Mouse (Mus musculus): ENCODE data around the gene 4933428M09Rik.
"Not testable (repeated sequence)": the region's sequence is repeated elsewhere in the genome, so short reads cannot be mapped to it uniquely, and the experiment has no call there.

4933428M09Rik gene

GRCm38 (mm10) chrX:139178928-139179327, at the start of gene 4933428M09Rik:
4933428M09Rik (plus strand) TSS chrX:139179228.
- no peak for DNase-seq (ENCODE audit: low spot score)

GRCm38 (mm10) chrX:139134031-139134430, 45.0 kb upstream of the 4933428M09Rik start:
- no peak for DNase-seq (ENCODE audit: low spot score)

DNA sequence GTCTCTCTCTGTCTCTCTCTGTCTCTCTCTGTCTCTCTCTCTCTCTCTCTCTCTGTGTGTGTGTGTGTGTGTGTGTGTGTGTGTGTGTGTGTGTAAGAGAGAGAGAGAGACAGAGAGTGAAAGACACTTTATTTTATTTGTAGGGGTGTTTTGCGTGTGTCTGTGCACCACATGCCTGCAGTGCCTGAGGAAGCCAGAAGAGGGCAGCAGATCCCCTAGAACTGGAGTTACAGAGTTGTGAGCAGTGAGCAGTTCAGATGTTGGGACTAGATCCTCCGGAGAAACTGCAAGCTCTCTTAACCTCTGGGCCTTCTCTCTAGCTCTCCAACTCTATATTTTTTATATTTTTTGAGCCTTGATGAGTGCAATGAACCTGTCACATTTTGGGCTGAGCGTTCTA, 12.5 kb downstream of the 4933428M09Rik start:
- not testable (repeated sequence) for DNase-seq (ENCODE audit: low spot score)

DNA sequence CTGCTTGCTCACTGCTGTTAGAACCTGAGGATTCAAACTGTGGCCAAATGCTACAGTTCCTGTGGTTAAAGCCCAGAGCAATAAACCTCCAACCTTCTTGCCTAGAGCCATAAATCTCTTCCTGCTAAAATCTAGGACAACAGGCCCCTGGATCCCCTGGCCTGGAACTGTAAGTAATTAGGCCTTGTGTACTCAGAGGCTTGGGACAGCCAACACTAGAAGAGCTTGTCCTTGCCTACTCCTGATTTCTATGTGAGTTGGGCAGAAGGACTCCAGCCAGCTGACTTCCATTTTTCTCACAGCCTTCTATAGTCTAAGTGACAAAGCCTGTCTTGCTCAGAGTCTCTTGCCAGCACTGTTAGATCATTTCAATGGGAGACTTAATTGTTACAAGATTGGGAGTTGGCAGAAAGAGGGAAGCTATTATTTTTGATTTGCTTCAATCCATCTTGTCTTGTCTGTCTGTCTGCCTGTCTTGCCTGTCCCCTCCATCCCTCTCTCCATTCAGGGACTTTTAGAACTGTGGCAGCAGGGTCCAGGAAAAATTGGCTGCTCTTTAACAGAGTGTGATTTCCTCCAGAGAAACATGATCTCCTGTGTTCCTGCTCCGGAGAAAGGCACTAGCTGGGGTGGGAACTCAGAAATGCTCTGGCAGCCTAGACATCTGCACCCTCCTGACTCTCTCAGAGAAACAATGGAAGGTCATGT, 15.7 kb downstream of the 4933428M09Rik start:
- DNase-seq (ENCODE audit: low spot score) = no peak

- DNase-seq (ENCODE audit: low spot score) = not testable (repeated sequence)
These were observed 30.3 kb downstream of the 4933428M09Rik start for GRCm38 (mm10) chrX:139209191-139209828.

- DNase-seq (ENCODE audit: low spot score) = peak; percentile 76
These were observed 30.8 kb downstream of the 4933428M09Rik start, which contains the start of gene Mum1l1 for GRCm38 (mm10) chrX:139209829-139210225. Mum1l1 (plus strand) TSS chrX:139210042.

DNA sequence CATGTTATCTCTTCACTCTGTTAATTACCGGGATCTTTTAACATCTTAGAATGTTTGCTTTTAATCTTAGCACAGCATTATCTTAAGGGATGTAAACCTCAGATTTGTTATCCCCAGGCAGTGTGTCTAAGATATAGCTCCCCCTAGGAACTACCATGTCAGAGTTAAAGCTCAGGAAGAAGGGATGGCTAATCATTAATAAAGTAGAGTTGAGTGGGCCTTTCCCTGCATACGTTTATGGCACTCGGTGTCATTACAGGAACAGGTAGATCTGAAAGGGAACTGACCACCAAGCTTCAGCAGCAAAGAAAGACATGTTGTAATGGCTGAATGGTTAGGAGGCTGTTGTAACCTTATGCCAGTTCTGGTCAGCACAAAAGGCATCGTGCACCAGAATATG, 35.7 kb downstream of the 4933428M09Rik start:
- DNase-seq (ENCODE audit: low spot score) = no peak

DNA sequence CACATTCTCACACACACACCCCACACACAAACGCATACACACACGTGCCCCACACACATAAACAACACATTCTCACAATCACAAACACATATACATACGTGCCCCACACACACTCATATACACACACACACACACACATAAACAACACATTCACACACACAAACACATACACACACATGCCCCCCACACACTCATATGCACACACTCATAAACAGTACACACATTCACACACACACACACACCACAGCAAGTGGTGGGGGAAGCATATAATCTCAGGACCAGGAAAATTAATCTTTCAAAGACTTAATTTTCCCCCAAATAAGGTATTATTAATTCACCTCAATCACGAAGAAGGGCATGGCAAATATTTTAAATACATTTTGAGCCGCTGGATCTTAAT, 37.4 kb downstream of the 4933428M09Rik start:
- no peak for DNase-seq (ENCODE audit: low spot score)

DNA sequence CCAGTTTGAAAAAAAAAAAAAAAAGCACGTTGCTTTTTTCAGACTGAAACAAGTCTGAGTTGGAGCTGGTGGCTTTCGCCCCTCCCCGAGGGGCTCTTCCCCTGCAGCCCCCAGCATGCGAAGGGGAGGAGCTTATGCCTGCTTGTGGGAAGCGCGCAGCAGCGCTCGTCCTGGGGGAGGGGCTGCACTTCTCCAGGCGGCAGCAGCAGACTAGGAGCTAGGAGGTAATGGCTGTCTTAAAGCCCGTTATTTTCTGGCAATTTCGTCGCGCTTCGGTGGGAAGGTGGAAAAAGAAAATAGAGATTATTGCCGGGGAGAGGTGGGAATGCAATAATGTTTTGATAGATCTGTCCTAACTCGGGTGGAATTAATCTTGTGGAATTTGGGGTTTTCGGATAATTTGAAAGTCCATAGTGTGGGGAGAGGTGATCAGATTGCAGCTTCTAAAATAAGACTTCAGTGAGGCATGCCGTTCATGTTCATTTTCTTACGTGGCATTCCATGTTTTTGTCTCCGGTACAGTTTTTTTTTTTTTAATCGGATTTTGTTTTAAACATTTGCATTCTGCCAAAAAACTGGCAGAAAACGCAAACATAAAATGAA, 38.1 kb downstream of the 4933428M09Rik start:
- DNase-seq (ENCODE audit: low spot score) = peak; percentile 57

DNA sequence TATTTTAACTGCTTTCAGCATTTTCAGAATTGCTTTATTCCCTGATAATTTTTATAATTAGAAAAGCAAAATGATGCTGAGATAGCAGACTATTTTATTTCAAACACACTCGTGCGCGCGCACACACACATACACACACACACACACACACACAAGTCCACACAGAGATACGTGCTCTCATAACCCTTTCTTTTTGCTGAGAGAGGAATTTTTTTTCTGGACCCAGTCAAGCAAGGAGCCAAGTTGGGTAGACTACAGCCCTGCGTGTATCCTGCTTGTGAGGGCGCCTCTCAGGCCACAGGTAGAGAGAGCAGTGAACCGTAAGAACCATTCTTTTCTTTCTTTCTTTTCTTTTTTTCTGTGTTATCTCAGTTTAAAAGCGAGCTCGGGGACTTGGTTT, 38.7 kb downstream of the 4933428M09Rik start:
- DNase-seq (ENCODE audit: low spot score) = no peak

GRCm38 (mm10) chrX:139219017-139219416, 40.0 kb downstream of the 4933428M09Rik start:
- peak; percentile 27 for DNase-seq (ENCODE audit: low spot score)

GRCm38 (mm10) chrX:139220830-139221229, 41.8 kb downstream of the 4933428M09Rik start:
- no peak for DNase-seq (ENCODE audit: low spot score)

- DNase-seq (ENCODE audit: low spot score) = no peak
These were observed 42.9 kb downstream of the 4933428M09Rik start for GRCm38 (mm10) chrX:139221893-139222292.
